Mouse (Mus musculus) stomach, embryonic 16.5 days (tissue): ENCODE data around the gene Cacng3. TPM values are rescaled to one million over a fixed set of nuclear protein-coding genes. Genes with fewer than 3 reads are reported as not detected.

Experiments
- ATAC-seq: fragments of 200-750 bp; cut with Nextera tagmentation; 2 replicates; pipeline ENCODE4 v1.8.0; 2017; ENCODE audit warnings: moderate number of reproducible peaks, moderate TSS enrichment; ENCODE audit not compliant: insufficient read depth, low FRiP score
- H3K27ac ChIP-seq: fragments of 300-500 bp; sonication (generic); 2 replicates; pipeline ENCODE4 v1.5.1; 2014; ENCODE audit warnings: low read length
- H3K27me3 ChIP-seq: fragments of 300-500 bp; sonication (generic); 2 replicates; pipeline ENCODE4 v1.6.1; 2014; ENCODE audit warnings: low read length, control low read depth, mixed read lengths; ENCODE audit not compliant: control insufficient read depth, insufficient read depth
- H3K36me3 ChIP-seq: fragments of 300-500 bp; sonication (generic); 2 replicates; pipeline ENCODE4 v1.6.1; 2014; ENCODE audit warnings: low read length; ENCODE audit not compliant: control insufficient read depth, insufficient read depth
- H3K4me1 ChIP-seq: fragments of 300-500 bp; sonication (generic); 2 replicates; pipeline ENCODE4 v1.6.1; 2014; ENCODE audit warnings: low read length, control low read depth, mixed read lengths; ENCODE audit not compliant: control insufficient read depth, insufficient read depth
- H3K4me2 ChIP-seq: fragments of 300-500 bp; sonication (generic); 2 replicates; pipeline ENCODE4 v1.6.1; 2014; ENCODE audit warnings: low read depth, low read length, mixed read lengths
- H3K4me3 ChIP-seq: fragments of 300-500 bp; sonication (generic); replicated peaks from 2 replicates; pipeline ENCODE4 v1.5.1; 2014; ENCODE audit warnings: mild to moderate bottlenecking, low read length
- H3K9ac ChIP-seq: fragments of 300-500 bp; sonication (generic); 2 replicates; pipeline ENCODE4 v1.6.1; 2014; ENCODE audit warnings: low read length
- H3K9me3 ChIP-seq: fragments of 300-500 bp; sonication (generic); replicated peaks from 2 replicates; pipeline ENCODE4 v1.6.1; 2016; ENCODE audit warnings: low read length, control low read depth; ENCODE audit not compliant: control insufficient read depth
- WGBS: fragments of 180-500 bp; shearing (Covaris S2); extraction: QIAGEN DNeasy Blood & Tissue Kit; methylation state at CpG from one replicate; pipeline ENCODE4 v1.1.7; 2014; 5-methylcytosine and 5-hydroxymethylcytosine counted together
- polyA plus RNA-seq: library from polyadenylated mRNA; unstranded; fragments of >200 nt; fragmentation: Nextera tagmentation; extraction: Ambion mirVana; gene quantifications from 2 replicates; pipeline ENCODE4 v1.2.1, GENCODE M21; 2015

The Cacng3 gene
- polyA plus RNA-seq: 0.14 and 0.20 TPM in 2 replicates

GRCm38 (mm10) chr7:122670442-122670872 lies at the start of gene Cacng3:
Gene Cacng3 (plus strand): TSS chr7:122670492.
- no peak; the same call in 1 of the 2 replicates for ATAC-seq
- 20% methylated on average over 13 of the region's 13 CpGs for WGBS
- H3K36me3 ChIP-seq: no peaks in the 10 kb centered on the region
- no peaks in the 10 kb centered on the region for H3K4me1 ChIP-seq
- H3K9me3 ChIP-seq: no peaks in the 10 kb centered on the region
- H3K4me2 ChIP-seq: no peak within 1 kb of the TSS
- no peak within 1 kb of the TSS for H3K9ac ChIP-seq
- peaks cover 6% of the 10 kb centered on the region; the same call in 1 of the 2 replicates for H3K27me3 ChIP-seq
- no peak within 1 kb of the TSS for H3K4me3 ChIP-seq
- no peak within 1 kb of the TSS for H3K27ac ChIP-seq

GRCm38 (mm10) chr7:122622125-122622774 lies 48.0 kb upstream of the Cacng3 start:
- no peaks in the 10 kb centered on the region for H3K27me3 ChIP-seq
- H3K9me3 ChIP-seq: no peaks in the 10 kb centered on the region
- H3K9ac ChIP-seq: no peak overlapping the region
- H3K36me3 ChIP-seq: no peaks in the 10 kb centered on the region
- no peak overlapping the region for H3K4me3 ChIP-seq
- H3K4me1 ChIP-seq: no peaks in the 10 kb centered on the region
- 46% methylated on average over 9 of the region's 9 CpGs for WGBS
- ATAC-seq: no peak
- no peak overlapping the region for H3K27ac ChIP-seq
- H3K4me2 ChIP-seq: no peak overlapping the region

GRCm38 (mm10) chr7:122623753-122624152 lies 46.5 kb upstream of the Cacng3 start:
- 35% methylated on average over 1 of the region's 1 CpGs for WGBS
- no peak for ATAC-seq

GRCm38 (mm10) chr7:122628050-122628449 lies 42.2 kb upstream of the Cacng3 start:
- Histone ChIP-seq H3K27me3 (no peaks in the 10 kb centered on the region), H3K4me1 (no peaks in the 10 kb centered on the region), H3K9me3 (no peaks in the 10 kb centered on the region), H3K4me2 (no peak overlapping the region), H3K4me3 (no peak overlapping the region), H3K27ac (no peak overlapping the region), H3K9ac (no peak overlapping the region), H3K36me3 (no peaks in the 10 kb centered on the region)
- WGBS: 87% methylated on average over 5 of the region's 5 CpGs
- ATAC-seq: no peak

More at GRCm38 (mm10) chr7:122623753-122624152, 46.5 kb upstream of the Cacng3 start:
- Histone ChIP-seq H3K27ac (no peak overlapping the region), H3K9me3 (no peaks in the 10 kb centered on the region), H3K4me1 (no peaks in the 10 kb centered on the region), H3K9ac (no peak overlapping the region), H3K27me3 (no peaks in the 10 kb centered on the region), H3K4me2 (no peak overlapping the region), H3K4me3 (no peak overlapping the region), H3K36me3 (no peaks in the 10 kb centered on the region)

GRCm38 (mm10) chr7:122630386-122630785 lies 39.9 kb upstream of the Cacng3 start:
- no peaks in the 10 kb centered on the region for H3K27me3 ChIP-seq
- H3K36me3 ChIP-seq: no peaks in the 10 kb centered on the region
- no peak overlapping the region for H3K4me3 ChIP-seq
- H3K4me2 ChIP-seq: no peak overlapping the region
- H3K9me3 ChIP-seq: no peaks in the 10 kb centered on the region
- H3K4me1 ChIP-seq: no peaks in the 10 kb centered on the region
- ATAC-seq: no peak
- WGBS: 86% methylated on average over 2 of the region's 2 CpGs
- H3K9ac ChIP-seq: no peak overlapping the region
- no peak overlapping the region for H3K27ac ChIP-seq

GRCm38 (mm10) chr7:122631151-122631550 lies 39.1 kb upstream of the Cacng3 start:
- no peak for ATAC-seq
- Histone ChIP-seq H3K27me3 (no peaks in the 10 kb centered on the region), H3K9ac (no peak overlapping the region), H3K9me3 (no peaks in the 10 kb centered on the region), H3K4me1 (no peaks in the 10 kb centered on the region), H3K36me3 (no peaks in the 10 kb centered on the region), H3K4me3 (no peak overlapping the region), H3K4me2 (no peak overlapping the region), H3K27ac (no peak overlapping the region)
- 74% methylated on average over 3 of the region's 3 CpGs for whole genome bisulfite sequencing

- Histone ChIP-seq H3K27ac (no peak overlapping the region), H3K9ac (no peak overlapping the region), H3K9me3 (no peaks in the 10 kb centered on the region), H3K36me3 (no peaks in the 10 kb centered on the region), H3K4me1 (no peaks in the 10 kb centered on the region), H3K27me3 (no peaks in the 10 kb centered on the region), H3K4me3 (no peak overlapping the region), H3K4me2 (no peak overlapping the region)
- no peak for ATAC-seq
- 71% methylated on average over 5 of the region's 5 CpGs for WGBS
These were observed 37.3 kb upstream of the Cacng3 start for GRCm38 (mm10) chr7:122632946-122633345.

GRCm38 (mm10) chr7:122633463-122633862 lies 36.8 kb upstream of the Cacng3 start:
- no peak overlapping the region for H3K4me3 ChIP-seq

GRCm38 (mm10) chr7:122643676-122644075 lies 26.6 kb upstream of the Cacng3 start:
- 88% methylated on average over 8 of the region's 8 CpGs for WGBS

More at GRCm38 (mm10) chr7:122633463-122633862, 36.8 kb upstream of the Cacng3 start:
- H3K27ac ChIP-seq: no peak overlapping the region
- H3K9ac ChIP-seq: no peak overlapping the region
- no peak for ATAC-seq
- no peaks in the 10 kb centered on the region for H3K9me3 ChIP-seq
- no peaks in the 10 kb centered on the region for H3K36me3 ChIP-seq
- 85% methylated on average over 5 of the region's 5 CpGs for WGBS
- no peaks in the 10 kb centered on the region for H3K4me1 ChIP-seq
- no peak overlapping the region for H3K4me2 ChIP-seq
- no peaks in the 10 kb centered on the region for H3K27me3 ChIP-seq

More at GRCm38 (mm10) chr7:122643676-122644075, 26.6 kb upstream of the Cacng3 start:
- no peak overlapping the region for H3K4me2 ChIP-seq
- no peaks in the 10 kb centered on the region for H3K9me3 ChIP-seq
- no peaks in the 10 kb centered on the region for H3K36me3 ChIP-seq
- no peak overlapping the region for H3K9ac ChIP-seq
- no peak overlapping the region for H3K27ac ChIP-seq
- no peak for ATAC-seq
- no peaks in the 10 kb centered on the region for H3K4me1 ChIP-seq
- no peak overlapping the region for H3K4me3 ChIP-seq
- no peaks in the 10 kb centered on the region; the same call in 1 of the 2 replicates for H3K27me3 ChIP-seq
